Mouse (Mus musculus): ENCODE measurements at regions not wholly inside any gene's neighbourhood (a gene's known extent, or its start where the extent isn't known, plus 50 kb on each side); places are given as distances from the start of the nearest gene placed in this dataset.

DNA sequence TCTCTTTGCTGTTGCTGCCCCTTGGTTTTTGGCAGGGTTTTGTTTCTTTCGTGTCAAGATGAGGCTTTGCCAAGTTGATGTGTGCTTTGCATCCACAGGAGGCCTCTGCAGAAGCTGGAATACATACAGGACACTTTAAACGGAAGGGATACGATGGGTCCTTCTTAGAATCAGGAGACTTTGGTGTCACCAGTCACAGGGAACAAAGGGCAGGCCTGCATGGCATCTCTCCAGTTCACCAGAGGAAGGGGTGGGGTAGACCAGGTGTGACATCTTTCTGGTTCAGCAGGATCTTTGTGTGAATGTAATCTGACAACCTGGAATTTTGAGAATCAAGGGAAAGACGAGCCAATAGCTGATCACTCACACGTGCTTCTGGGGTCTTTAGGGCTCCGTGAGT, 284.5 kb upstream of the Runx1 start:
- H3K27ac ChIP-seq, result no peak overlapping the region
- H3K9me3 ChIP-seq (ENCODE audit: low read length), result no peaks in the 10 kb centered on the region
- 0 out of 2 replicates have a peak, but pooled peaks cover 4% of the 10 kb centered on the region for H3K4me1 ChIP-seq (ENCODE audit: insufficient read depth, low read length)
- DNase-seq (ENCODE audit: low spot score) (peak; percentile 21), ATAC-seq (no peak)
- no peak overlapping the region for H3K4me2 ChIP-seq (ENCODE audit: low read depth, low read length)
- no peaks in the 10 kb centered on the region for H3K36me3 ChIP-seq (ENCODE audit: insufficient read depth, low read length)
- WGBS, result 45% methylated on average over 6 of the region's 6 CpGs
- H3K27me3 ChIP-seq (ENCODE audit: insufficient read depth, low read length), result no peaks in the 10 kb centered on the region
- no peak for TF ChIP-seq CTCF (IDR thresholded peaks at IDR 0.05; ENCODE audit: low read depth)
- no peak overlapping the region for H3K4me3 ChIP-seq (ENCODE audit: low read length)
- no peak overlapping the region for H3K9ac ChIP-seq (replicated peaks; ENCODE audit: low read length)

DNA sequence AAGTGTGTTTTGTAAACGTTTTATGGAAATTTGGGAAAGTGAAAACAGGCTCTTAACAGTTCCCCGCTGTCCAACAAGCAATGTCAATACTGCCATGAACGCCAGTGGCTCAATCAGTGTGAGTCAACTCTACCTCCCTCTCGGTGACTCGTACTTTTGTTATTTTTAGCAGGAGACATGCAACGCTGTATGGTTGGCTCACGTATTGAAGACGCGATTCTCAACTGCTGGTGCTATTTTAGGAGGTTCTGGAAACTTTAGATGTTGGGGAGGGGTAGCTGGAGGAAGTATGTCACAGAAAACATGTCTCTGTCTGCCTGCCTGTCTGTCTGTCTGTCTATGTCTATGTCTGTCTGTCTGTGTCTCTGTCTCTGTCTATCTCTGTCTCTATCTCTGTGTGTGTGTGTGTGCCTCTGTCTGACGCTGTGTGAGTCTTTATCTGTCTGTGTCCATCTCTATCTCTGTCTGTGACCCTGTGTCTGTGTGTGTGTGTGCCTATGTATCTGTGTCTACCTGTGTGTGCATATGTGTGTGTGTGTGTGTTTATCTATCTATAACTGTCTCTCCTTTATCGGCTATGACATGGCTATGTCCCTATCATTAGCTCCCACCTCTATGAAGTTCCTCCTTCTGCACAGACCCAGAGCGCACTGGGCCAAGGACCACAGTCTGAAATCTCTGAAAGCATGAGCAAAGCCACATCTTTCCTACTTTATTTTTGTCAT, 283.9 kb upstream of the Runx1 start:
- DNase-seq (ENCODE audit: low spot score), result no peak
- no peaks in the 10 kb centered on the region for H3K9me3 ChIP-seq (ENCODE audit: low read length)
- H3K4me2 ChIP-seq (ENCODE audit: low read depth, low read length), result no peak overlapping the region
- H3K27me3 ChIP-seq (ENCODE audit: insufficient read depth, low read length), result no peaks in the 10 kb centered on the region
- no peak for TF ChIP-seq CTCF (IDR thresholded peaks at IDR 0.05; ENCODE audit: low read depth)
- no peak overlapping the region for H3K4me3 ChIP-seq (ENCODE audit: low read length)
- no peak for ATAC-seq
- 85% methylated on average over 12 of the region's 12 CpGs for WGBS
- no peaks in the 10 kb centered on the region for H3K36me3 ChIP-seq (ENCODE audit: insufficient read depth, low read length)
- H3K9ac ChIP-seq (replicated peaks; ENCODE audit: low read length), result no peak overlapping the region
- no peak overlapping the region for H3K27ac ChIP-seq
- H3K4me1 ChIP-seq (ENCODE audit: insufficient read depth, low read length), result 0 out of 2 replicates have a peak, but pooled peaks cover 4% of the 10 kb centered on the region

DNA sequence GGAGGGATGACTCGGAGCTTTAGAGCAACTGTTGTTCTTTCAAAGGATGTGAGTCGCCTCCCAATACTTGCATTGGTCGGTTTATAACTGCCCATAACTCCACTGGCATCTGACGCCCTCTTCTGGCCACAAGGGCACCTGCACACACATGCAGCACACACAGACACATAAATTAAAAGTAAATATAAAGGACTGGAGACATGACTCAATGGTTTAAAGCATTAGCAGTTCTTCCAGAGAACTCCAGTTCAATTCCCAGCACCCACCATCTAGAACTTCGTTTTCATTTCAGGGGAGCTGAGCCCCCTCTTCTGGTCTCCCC, 281.5 kb upstream of the Runx1 start:
- H3K9ac ChIP-seq (replicated peaks; ENCODE audit: low read length), result no peak overlapping the region
- no peak overlapping the region for H3K27ac ChIP-seq
- no peak for TF ChIP-seq CTCF (IDR thresholded peaks at IDR 0.05; ENCODE audit: low read depth)
- DNase-seq (ENCODE audit: low spot score) (no peak), ATAC-seq (no peak)
- WGBS, result 83% methylated on average over 5 of the region's 5 CpGs
- no peak overlapping the region for H3K4me3 ChIP-seq (ENCODE audit: low read length)
- 0 out of 2 replicates have a peak, but pooled peaks cover 4% of the 10 kb centered on the region for H3K4me1 ChIP-seq (ENCODE audit: insufficient read depth, low read length)
- H3K4me2 ChIP-seq (ENCODE audit: low read depth, low read length), result no peak overlapping the region
- H3K9me3 ChIP-seq (ENCODE audit: low read length), result no peaks in the 10 kb centered on the region
- no peaks in the 10 kb centered on the region for H3K36me3 ChIP-seq (ENCODE audit: insufficient read depth, low read length)
- no peaks in the 10 kb centered on the region for H3K27me3 ChIP-seq (ENCODE audit: insufficient read depth, low read length)

DNA sequence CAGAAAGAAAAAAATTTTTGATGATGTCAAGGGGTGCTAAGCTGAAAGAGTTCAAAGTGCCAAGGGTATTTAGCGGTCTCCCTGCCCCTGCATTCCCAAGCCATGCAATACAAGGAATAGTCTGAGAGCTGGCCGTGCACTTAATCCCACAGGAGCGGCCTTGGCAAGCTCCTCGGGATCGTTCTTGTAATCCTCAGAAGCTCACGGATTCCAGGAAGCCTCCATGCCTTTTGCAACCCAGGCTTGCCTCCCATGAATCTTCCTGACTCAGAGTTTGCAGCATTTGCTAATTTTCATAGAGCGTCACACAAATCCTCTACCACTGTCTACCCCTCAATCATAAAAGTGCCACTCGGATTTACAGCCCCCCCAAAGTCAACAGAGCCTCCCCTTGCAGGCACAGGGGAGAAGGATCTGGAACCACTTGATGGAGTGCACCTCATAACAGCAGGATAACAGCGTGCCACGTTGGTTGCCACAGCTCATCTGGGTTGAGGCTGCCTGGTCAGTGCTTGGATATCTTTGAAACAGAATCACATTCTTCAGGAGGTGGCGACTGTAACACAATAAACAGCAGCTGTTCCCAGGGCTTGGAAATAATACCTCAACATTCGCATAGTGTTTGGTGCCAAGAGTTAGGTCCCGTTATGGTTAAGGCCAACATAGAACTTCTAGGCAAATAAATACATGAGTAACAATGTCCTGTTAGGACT, 281.0 kb upstream of the Runx1 start:
- Histone ChIP-seq H3K4me2 (ENCODE audit: low read depth, low read length) (no peak overlapping the region), H3K36me3 (ENCODE audit: insufficient read depth, low read length) (no peaks in the 10 kb centered on the region), H3K27ac (no peak overlapping the region), H3K4me3 (ENCODE audit: low read length) (no peak overlapping the region), H3K9me3 (ENCODE audit: low read length) (no peaks in the 10 kb centered on the region), H3K27me3 (ENCODE audit: insufficient read depth, low read length) (no peaks in the 10 kb centered on the region), H3K9ac (replicated peaks; ENCODE audit: low read length) (no peak overlapping the region), H3K4me1 (ENCODE audit: insufficient read depth, low read length) (peaks cover 4% of the 10 kb centered on the region; the same call in 1 of the 2 replicates)
- no peak for ATAC-seq
- DNase-seq (ENCODE audit: low spot score), result no peak
- WGBS, result 76% methylated on average over 13 of the region's 13 CpGs
- no peak for TF ChIP-seq CTCF (IDR thresholded peaks at IDR 0.05; ENCODE audit: low read depth)

DNA sequence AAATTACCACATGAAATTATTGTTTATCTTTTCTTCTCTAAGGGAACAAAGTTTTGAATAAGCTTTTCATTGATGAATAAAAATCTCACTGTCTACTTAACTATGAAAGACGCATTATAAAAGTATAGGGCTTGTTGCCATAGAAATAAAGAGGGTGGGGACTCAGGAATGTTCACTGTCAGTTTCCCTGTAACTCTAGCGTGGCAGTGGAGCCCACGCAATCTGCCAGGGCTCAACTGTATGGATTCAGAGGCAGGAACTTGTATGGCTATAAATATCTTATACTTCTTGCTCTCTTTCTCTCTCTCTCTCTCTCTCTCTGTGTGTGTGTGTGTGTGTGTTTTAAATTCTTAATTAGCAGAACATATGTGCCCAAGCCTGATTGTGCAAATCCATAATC, 276.2 kb upstream of the Runx1 start:
- no peak for TF ChIP-seq CTCF (IDR thresholded peaks at IDR 0.05; ENCODE audit: low read depth)
- Histone ChIP-seq H3K27ac (no peak overlapping the region), H3K36me3 (ENCODE audit: insufficient read depth, low read length) (no peaks in the 10 kb centered on the region), H3K4me2 (ENCODE audit: low read depth, low read length) (no peak overlapping the region), H3K9me3 (ENCODE audit: low read length) (no peaks in the 10 kb centered on the region), H3K27me3 (ENCODE audit: insufficient read depth, low read length) (no peaks in the 10 kb centered on the region), H3K4me3 (ENCODE audit: low read length) (no peak overlapping the region), H3K4me1 (ENCODE audit: insufficient read depth, low read length) (no peaks in the 10 kb centered on the region; the same call in 1 of the 2 replicates), H3K9ac (replicated peaks; ENCODE audit: low read length) (no peak overlapping the region)
- ATAC-seq (no peak), DNase-seq (ENCODE audit: low spot score) (no peak)
- WGBS, result 42% methylated on average over 3 of the region's 3 CpGs

DNA sequence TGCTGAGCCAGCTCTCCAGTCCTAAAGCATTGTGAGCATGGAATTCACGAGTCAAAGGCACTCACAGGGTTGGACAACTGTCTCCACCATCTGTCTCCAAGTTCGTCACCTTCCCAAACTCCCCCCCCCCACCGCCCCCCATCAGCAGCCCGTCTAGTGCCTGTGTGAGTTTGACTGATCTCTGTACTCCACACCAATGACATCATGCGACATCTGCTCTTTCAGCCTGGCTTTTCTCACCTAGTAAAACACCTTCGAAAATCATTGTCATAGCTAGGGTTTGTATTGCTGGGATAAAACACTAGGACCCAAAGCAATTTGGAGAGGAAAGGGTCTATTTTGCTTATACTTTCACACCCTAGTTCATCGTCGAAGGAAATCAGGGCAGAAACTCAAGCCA, 272.1 kb upstream of the Runx1 start:
- ATAC-seq (0 out of 2 replicates have a peak, but pooled peaks have one; percentile 12), DNase-seq (ENCODE audit: low spot score) (no peak)
- no peak overlapping the region for H3K4me2 ChIP-seq (ENCODE audit: low read depth, low read length)
- no peaks in the 10 kb centered on the region for H3K27me3 ChIP-seq (ENCODE audit: insufficient read depth, low read length)
- no peak overlapping the region for H3K4me3 ChIP-seq (ENCODE audit: low read length)
- no peaks in the 10 kb centered on the region for H3K9me3 ChIP-seq (ENCODE audit: low read length)
- no peaks in the 10 kb centered on the region; the same call in 1 of the 2 replicates for H3K4me1 ChIP-seq (ENCODE audit: insufficient read depth, low read length)
- no peak overlapping the region for H3K27ac ChIP-seq
- H3K36me3 ChIP-seq (ENCODE audit: insufficient read depth, low read length), result no peaks in the 10 kb centered on the region
- WGBS, result 63% methylated on average over 8 of the region's 8 CpGs
- no peak for TF ChIP-seq CTCF (IDR thresholded peaks at IDR 0.05; ENCODE audit: low read depth)
- H3K9ac ChIP-seq (replicated peaks; ENCODE audit: low read length), result no peak overlapping the region

DNA sequence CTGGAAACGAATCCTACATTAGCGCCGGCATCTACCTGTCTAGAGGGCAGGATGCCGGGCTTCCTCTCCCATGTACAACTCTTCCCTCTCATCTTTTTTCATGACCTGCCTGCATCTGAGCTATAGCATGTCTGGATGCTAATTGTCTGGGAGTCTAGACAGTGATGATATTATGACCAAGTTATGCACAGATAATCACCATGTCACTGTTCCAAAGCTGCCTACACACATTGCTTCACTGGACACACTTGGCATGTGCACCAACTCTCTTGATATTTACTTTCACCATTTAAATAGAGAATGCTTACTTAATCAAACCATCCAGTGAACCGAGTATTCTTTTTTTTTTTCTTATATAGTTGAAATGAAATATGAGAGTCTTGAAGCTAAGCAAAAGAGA, 270.2 kb upstream of the Runx1 start:
- 87% methylated on average over 5 of the region's 5 CpGs for WGBS
- no peak overlapping the region for H3K27ac ChIP-seq
- H3K27me3 ChIP-seq (ENCODE audit: insufficient read depth, low read length), result no peaks in the 10 kb centered on the region
- no peak for ATAC-seq
- no peaks in the 10 kb centered on the region for H3K36me3 ChIP-seq (ENCODE audit: insufficient read depth, low read length)
- H3K9ac ChIP-seq (replicated peaks; ENCODE audit: low read length), result no peak overlapping the region
- TF ChIP-seq CTCF (IDR thresholded peaks at IDR 0.05; ENCODE audit: low read depth), result no peak
- no peak overlapping the region for H3K4me3 ChIP-seq (ENCODE audit: low read length)
- no peak for DNase-seq (ENCODE audit: low spot score)
- H3K4me1 ChIP-seq (ENCODE audit: insufficient read depth, low read length), result no peaks in the 10 kb centered on the region
- H3K9me3 ChIP-seq (ENCODE audit: low read length), result no peaks in the 10 kb centered on the region
- no peak overlapping the region for H3K4me2 ChIP-seq (ENCODE audit: low read depth, low read length)
